Mouse (Mus musculus) heart, postnatal 0 days (tissue): ENCODE results near the gene Hist2h2aa1.

Experiments
- CTCF ChIP-seq: IDR thresholded peaks from 2 replicates; pipeline ENCODE4 v1.5.1; 2016; ENCODE audit warnings: antibody characterized with exemption, control low read depth, low read depth
- EP300 ChIP-seq: IDR thresholded peaks from 2 replicates; pipeline ENCODE4 v1.6.1; 2016; ENCODE audit warnings: antibody characterized with exemption, low read depth

GRCm38 (mm10) chr3:96209242-96209641 lies 36.1 kb upstream of the Hist2h2aa1 start:
- peak; percentile 27 for TF ChIP-seq CTCF
- no peak for TF ChIP-seq EP300
